Mouse (Mus musculus) neural tube, embryonic 14.5 days (tissue): Measurements from ENCODE around the gene Stpg2. TPM values are rescaled to one million over a fixed set of nuclear protein-coding genes. Genes with fewer than 3 reads are reported as not detected.

ENCODE experiments used
- ATAC-seq: fragments of 200-750 bp; cut with Nextera tagmentation; 2 replicates; pipeline ENCODE4 v1.8.0; 2017; ENCODE audit warnings: low read depth, mild to moderate bottlenecking, moderate TSS enrichment, moderate library complexity
- H3K27ac ChIP-seq: fragments of 300-500 bp; sonication (generic); 2 replicates; pipeline ENCODE4 v1.5.1; 2014; ENCODE audit warnings: low read depth, mild to moderate bottlenecking, control low read depth, low read length, moderate library complexity, mixed read lengths
- H3K27me3 ChIP-seq: fragments of 300-500 bp; sonication (generic); 2 replicates; pipeline ENCODE4 v1.6.1; 2014; ENCODE audit warnings: low read length; ENCODE audit not compliant: control insufficient read depth, insufficient read depth
- H3K36me3 ChIP-seq: fragments of 300-500 bp; sonication (generic); 2 replicates; pipeline ENCODE4 v1.6.1; 2014; ENCODE audit warnings: low read length, mixed read lengths; ENCODE audit not compliant: control insufficient read depth, insufficient read depth
- H3K4me1 ChIP-seq: fragments of 300-500 bp; sonication (generic); 2 replicates; pipeline ENCODE4 v1.6.1; 2014; ENCODE audit warnings: low read length; ENCODE audit not compliant: control insufficient read depth, insufficient read depth
- H3K4me2 ChIP-seq: fragments of 300-500 bp; sonication (generic); 2 replicates; pipeline ENCODE4 v1.6.1; 2014; ENCODE audit warnings: mild to moderate bottlenecking, low read depth, low read length, control low read depth
- H3K4me3 ChIP-seq: fragments of 300-500 bp; sonication (generic); 2 replicates; pipeline ENCODE4 v1.5.1; 2014; ENCODE audit warnings: low read depth, low read length, control low read depth, mixed read lengths
- H3K9ac ChIP-seq: fragments of 300-500 bp; sonication (generic); replicated peaks from 2 replicates; pipeline ENCODE4 v1.6.1; 2014; ENCODE audit warnings: low read depth, mild to moderate bottlenecking, control low read depth, low read length, mixed read lengths
- H3K9me3 ChIP-seq: fragments of 300-500 bp; sonication (generic); 2 replicates; pipeline ENCODE4 v1.6.1; 2016; ENCODE audit warnings: low read length; ENCODE audit not compliant: control insufficient read depth
- WGBS: fragments of 180-500 bp; shearing (Covaris S2); extraction: QIAGEN DNeasy Blood & Tissue Kit; methylation state at CpG from one replicate; pipeline ENCODE4 v1.1.7; 2014; 5-methylcytosine and 5-hydroxymethylcytosine counted together
- polyA plus RNA-seq: library from polyadenylated mRNA; unstranded; fragments of >200 nt; fragmentation: Nextera tagmentation; extraction: Ambion mirVana; gene quantifications from 2 replicates; pipeline ENCODE4 v1.2.1, GENCODE M21; 2014

Stpg2 gene
- polyA plus RNA-seq, 1 experiment from 2014 or later: not detected

DNA sequence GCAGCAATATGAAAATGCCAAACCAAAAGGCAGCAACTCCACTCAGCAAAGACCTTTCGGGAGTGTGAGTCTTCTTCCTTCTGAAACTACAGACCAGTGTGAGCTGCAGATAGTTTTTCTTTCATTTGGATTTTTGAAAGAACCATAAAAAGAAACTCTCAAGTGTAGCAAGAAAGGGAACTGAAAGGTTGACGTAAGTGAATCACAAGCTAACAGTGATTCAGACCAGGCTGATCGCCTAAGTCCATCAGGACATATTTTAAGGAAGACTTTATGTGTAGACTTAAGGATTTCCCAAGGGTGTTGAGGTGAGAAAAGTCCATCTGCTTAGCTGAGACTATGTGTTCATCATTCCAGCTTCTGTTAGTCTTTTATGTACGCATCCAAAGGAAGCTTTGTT, 533.9 kb downstream of the Stpg2 start:
- H3K4me2 ChIP-seq: no peak overlapping the region
- H3K4me3 ChIP-seq: no peak overlapping the region
- H3K4me1 ChIP-seq: no peaks in the 10 kb centered on the region
- no peaks in the 10 kb centered on the region for H3K36me3 ChIP-seq
- 93% methylated on average over 4 of the region's 4 CpGs for WGBS
- H3K9ac ChIP-seq: no peak overlapping the region
- no peak for ATAC-seq
- H3K9me3 ChIP-seq: no peaks in the 10 kb centered on the region
- no peak overlapping the region for H3K27ac ChIP-seq
- no peaks in the 10 kb centered on the region for H3K27me3 ChIP-seq

Other genes starting within 250 kb of the Stpg2 start
- 107 and 135 TPM in 2 replicates for gene Rap1gds1, start 130.5 kb upstream of the Stpg2 start, polyA plus RNA-seq